Mouse (Mus musculus) ovary, adult 18-20 months (tissue): ENCODE measurements around the gene Negr1.
A peak's percentile ranks its signal among the peaks of the same experiment; 100 is the strongest.

ENCODE experiments used
- DNase-seq: peaks from one replicate; pipeline ENCODE4 v3.0.0; 2022; ENCODE audit warnings: low spot score, mixed read lengths

Gene Negr1

GRCm38 (mm10) chr3:156561524-156562423 is at the start of gene Negr1:
Negr1 (plus strand) TSS chr3:156561794.
- peak; percentile 36 for DNase-seq

- no peak for DNase-seq
Measured at GRCm38 (mm10) chr3:156526461-156526933, 35.1 kb upstream of the Negr1 start.

- DNase-seq, result no peak
Measured at GRCm38 (mm10) chr3:156527231-156527995, 34.2 kb upstream of the Negr1 start.

GRCm38 (mm10) chr3:156559441-156559825 is 2.2 kb upstream of the Negr1 start:
- no peak for DNase-seq

GRCm38 (mm10) chr3:156559826-156560471 is 1.6 kb upstream of the Negr1 start:
- no peak for DNase-seq

- peak; percentile 29 for DNase-seq
Measured at GRCm38 (mm10) chr3:156560766-156561165, 828 bp upstream of the Negr1 start.

GRCm38 (mm10) chr3:156562424-156562785 is 811 bp downstream of the Negr1 start:
- no peak for DNase-seq

GRCm38 (mm10) chr3:156562796-156563195 is 1.2 kb downstream of the Negr1 start:
- no peak for DNase-seq

GRCm38 (mm10) chr3:156563353-156563752 is 1.8 kb downstream of the Negr1 start:
- no peak for DNase-seq

GRCm38 (mm10) chr3:156573465-156573864 is 11.9 kb downstream of the Negr1 start:
- no peak for DNase-seq

- no peak for DNase-seq
Measured at GRCm38 (mm10) chr3:156576292-156576691, 14.7 kb downstream of the Negr1 start.

- DNase-seq, result no peak
Measured at GRCm38 (mm10) chr3:156590612-156591011, 29.0 kb downstream of the Negr1 start.

GRCm38 (mm10) chr3:156591125-156591524 is 29.5 kb downstream of the Negr1 start:
- DNase-seq, result no peak

- no peak for DNase-seq
Measured at GRCm38 (mm10) chr3:156606846-156607245, 45.3 kb downstream of the Negr1 start.

GRCm38 (mm10) chr3:156619921-156620320 is 58.3 kb downstream of the Negr1 start:
- DNase-seq, result no peak

GRCm38 (mm10) chr3:156628594-156628993 is 67.0 kb downstream of the Negr1 start:
- no peak for DNase-seq

GRCm38 (mm10) chr3:156632942-156633341 is 71.3 kb downstream of the Negr1 start:
- no peak for DNase-seq

- DNase-seq, result no peak
Measured at GRCm38 (mm10) chr3:156639382-156639781, 77.8 kb downstream of the Negr1 start.

- no peak for DNase-seq
Measured at GRCm38 (mm10) chr3:156643710-156644363, 82.2 kb downstream of the Negr1 start.

- DNase-seq, result no peak
Measured at GRCm38 (mm10) chr3:156648378-156648777, 86.8 kb downstream of the Negr1 start.

GRCm38 (mm10) chr3:156662553-156662952 is 101.0 kb downstream of the Negr1 start:
- no peak for DNase-seq

GRCm38 (mm10) chr3:156672560-156672959 is 111.0 kb downstream of the Negr1 start:
- no peak for DNase-seq
